Comparison of ENCODE assay signal across 38 mouse cellular contexts in genomic region chr9:123935346-123935745, GRCm38 (mm10). TPM values are rescaled to one million over a fixed set of nuclear protein-coding genes. Genes with fewer than 3 reads are reported as not detected.
DNase-seq lines count a peak whose midpoint lies in the region; ATAC-seq and TF ChIP-seq lines count a peak whose summit lies in the region.
"Had no signal": no experiment of that assay in that cellular context is flagged by ENCODE, and none has a peak within 500 bp of the region (broad histone marks: within the 10 kb centered on the region; RNA-seq: fewer than 3 reads in every experiment).

No protein-coding gene starts in this region.

- no peak overlapping the region for H3K4me3 ChIP-seq in liver, postnatal 0 days (ENCODE audit: low read depth, low read length)
- no peak overlapping the region for H3K4me3 ChIP-seq in liver, embryonic 11.5 days (ENCODE audit: low read depth, low read length)
- no peak overlapping the region for H3K4me3 ChIP-seq in ES-E14 (ENCODE audit: insufficient read depth in 1 of 2, low read depth in 1 of 2, low read length in 2 of 2, poor library complexity in 1 of 2, severe bottlenecking in 1 of 2)
- H3K4me3 ChIP-seq in midbrain, embryonic 10.5 days, result no peak overlapping the region
- H3K4me3 ChIP-seq: embryonic facial prominence, embryonic 13.5 days; forebrain, embryonic 10.5 days; forebrain, embryonic 15.5 days; hindbrain, embryonic 12.5 days; limb, embryonic 10.5 days; limb, embryonic 15.5 days; megakaryocyte, embryonic 14.5 days; midbrain, embryonic 13.5 days; neural tube, embryonic 13.5 days had no signal

- H3K9ac ChIP-seq in liver, postnatal 0 days (replicated peaks), result no peak overlapping the region
- H3K9ac ChIP-seq in liver, embryonic 11.5 days (ENCODE audit: low read depth, low read length), result no peak overlapping the region
- H3K9ac ChIP-seq in ES-E14 (ENCODE audit: insufficient read depth, low read depth, low read length, poor library complexity, severe bottlenecking), result no peak overlapping the region
- H3K9ac ChIP-seq: embryonic facial prominence, embryonic 13.5 days; forebrain, embryonic 15.5 days; hindbrain, embryonic 12.5 days; limb, embryonic 15.5 days; midbrain, embryonic 13.5 days; neural tube, embryonic 13.5 days had no signal

- in situ Hi-C loops in ES-E14 (cut with MboI; ENCODE audit: low sequenced_read_pairs in 2 of 2, unreplicated experiment in 2 of 2), result no loop called here

- DNase-seq in liver, postnatal 0 days, result no peak
- DNase-seq in liver, embryonic 11.5 days (ENCODE audit: low spot score), result no peak
- DNase-seq in ES-E14 (ENCODE audit: low read depth, low spot score), result peak; percentile 25
- peak; percentile 15 for DNase-seq in brain, adult 2 months (ENCODE audit: low read depth, low spot score)
- DNase-seq in spleen, postnatal 36 days (ENCODE audit: low spot score in 2 of 2), result no peak
- no peak for DNase-seq in left cerebral cortex, postnatal 14 days (ENCODE audit: low spot score in 2 of 2)
- DNase-seq in midbrain, embryonic 10.5 days (ENCODE audit: low spot score), result no peak
- DNase-seq: adrenal gland, postnatal 25 days; cerebellum, adult 18-20 months; cerebellum, postnatal 10 days; gastrocnemius, postnatal 25 days; heart, adult 11 months; heart, postnatal 36 days; kidney, adult 11 months; kidney, postnatal 14 days; lung, postnatal 4 days; thymus, postnatal 25 days had no signal

- intact Hi-C loops in left cerebral cortex, postnatal 14 days (cut with DNase I), result no loop called here

- no peak for TF ChIP-seq EP300 in liver, postnatal 0 days (IDR thresholded peaks at IDR 0.05; ENCODE audit: low read depth)

- H3K36me3 ChIP-seq in liver, postnatal 0 days (replicated peaks; ENCODE audit: insufficient read depth, low read length), result no peaks in the 10 kb centered on the region
- H3K36me3 ChIP-seq in liver, embryonic 11.5 days (ENCODE audit: control insufficient read depth, insufficient read depth, low read length), result no peaks in the 10 kb centered on the region
- H3K36me3 ChIP-seq in ES-E14 (ENCODE audit: control insufficient read depth, insufficient read depth, low read length, poor library complexity, severe bottlenecking), result peaks cover 34% of the 10 kb centered on the region
- H3K36me3 ChIP-seq in midbrain, embryonic 10.5 days, result no peaks in the 10 kb centered on the region
- H3K36me3 ChIP-seq: embryonic facial prominence, embryonic 13.5 days; forebrain, embryonic 10.5 days; forebrain, embryonic 15.5 days; hindbrain, embryonic 12.5 days; limb, embryonic 10.5 days; limb, embryonic 15.5 days; midbrain, embryonic 13.5 days; neural tube, embryonic 13.5 days had no signal

- no peak for TF ChIP-seq CTCF in liver, postnatal 0 days (IDR thresholded peaks at IDR 0.05; ENCODE audit: low read depth)

- ATAC-seq in liver, postnatal 0 days, result no peak
- ATAC-seq in liver, embryonic 11.5 days (replicated peaks; ENCODE audit: low FRiP score), result no peak
- ATAC-seq: forebrain, embryonic 15.5 days; midbrain, embryonic 13.5 days had no signal

- peaks cover 13% of the 10 kb centered on the region for H3K4me1 ChIP-seq in liver, postnatal 0 days (ENCODE audit: insufficient read depth)
- peaks cover 19% of the 10 kb centered on the region for H3K4me1 ChIP-seq in liver, embryonic 11.5 days (replicated peaks; ENCODE audit: control insufficient read depth, insufficient read depth, low read length)
- no peaks in the 10 kb centered on the region for H3K4me1 ChIP-seq in ES-E14 (ENCODE audit: control insufficient read depth in 2 of 2, insufficient read depth in 2 of 2, low read length in 2 of 2, poor library complexity in 1 of 2)
- H3K4me1 ChIP-seq in midbrain, embryonic 10.5 days, result no peaks in the 10 kb centered on the region
- H3K4me1 ChIP-seq: embryonic facial prominence, embryonic 13.5 days; forebrain, embryonic 10.5 days; forebrain, embryonic 15.5 days; hindbrain, embryonic 12.5 days; limb, embryonic 10.5 days; limb, embryonic 15.5 days; midbrain, embryonic 13.5 days; neural tube, embryonic 13.5 days had no signal

- no peak overlapping the region for H3K4me2 ChIP-seq in liver, postnatal 0 days (ENCODE audit: low read depth, low read length)
- H3K4me2 ChIP-seq in liver, embryonic 11.5 days, result no peak overlapping the region
- H3K4me2 ChIP-seq: embryonic facial prominence, embryonic 13.5 days; forebrain, embryonic 15.5 days; heart, embryonic 11.5 days; hindbrain, embryonic 12.5 days; limb, embryonic 15.5 days; midbrain, embryonic 13.5 days; neural tube, embryonic 13.5 days had no signal

- 76% methylated on average over 6 of the region's 6 CpGs for WGBS in liver, postnatal 0 days (ENCODE audit: insufficient replicate concordance)
- 91% methylated on average over 6 of the region's 6 CpGs for WGBS in liver, embryonic 11.5 days
- 93% methylated on average over 6 of the region's 6 CpGs for WGBS in midbrain, embryonic 10.5 days

- no peaks in the 10 kb centered on the region for H3K27me3 ChIP-seq in liver, postnatal 0 days (ENCODE audit: insufficient read depth, low read length)
- no peaks in the 10 kb centered on the region for H3K27me3 ChIP-seq in liver, embryonic 11.5 days (replicated peaks; ENCODE audit: control insufficient read depth, insufficient read depth, low read length)
- no peaks in the 10 kb centered on the region for H3K27me3 ChIP-seq in midbrain, embryonic 10.5 days (ENCODE audit: low read depth, poor library complexity, severe bottlenecking)
- H3K27me3 ChIP-seq: embryonic facial prominence, embryonic 13.5 days; forebrain, embryonic 15.5 days; hindbrain, embryonic 12.5 days; limb, embryonic 15.5 days; megakaryocyte, embryonic 14.5 days; midbrain, embryonic 13.5 days; neural tube, embryonic 13.5 days had no signal

- H3K9me3 ChIP-seq in liver, postnatal 0 days (ENCODE audit: low read length), result no peaks in the 10 kb centered on the region
- H3K9me3 ChIP-seq in liver, embryonic 11.5 days (ENCODE audit: control insufficient read depth, low read length), result no peaks in the 10 kb centered on the region
- H3K9me3 ChIP-seq in ES-E14 (ENCODE audit: control insufficient read depth, insufficient read depth, low read depth, low read length), result peaks cover 55% of the 10 kb centered on the region
- H3K9me3 ChIP-seq in midbrain, embryonic 10.5 days (replicated peaks), result no peaks in the 10 kb centered on the region
- H3K9me3 ChIP-seq: embryonic facial prominence, embryonic 13.5 days; forebrain, embryonic 10.5 days; forebrain, embryonic 15.5 days; hindbrain, embryonic 12.5 days; limb, embryonic 10.5 days; limb, embryonic 15.5 days; megakaryocyte, embryonic 14.5 days; midbrain, embryonic 13.5 days; neural tube, embryonic 13.5 days had no signal

- H3K27ac ChIP-seq in liver, postnatal 0 days (ENCODE audit: low read depth), result 0 out of 2 replicates have a peak overlapping the region, but pooled peaks have one; percentile 19
- H3K27ac ChIP-seq in liver, embryonic 11.5 days (ENCODE audit: low read depth, low read length), result no peak overlapping the region
- H3K27ac ChIP-seq in ES-E14 (ENCODE audit: insufficient read depth, low read depth, low read length, poor library complexity, severe bottlenecking), result no peak overlapping the region
- no peak overlapping the region for H3K27ac ChIP-seq in midbrain, embryonic 10.5 days (replicated peaks)
- H3K27ac ChIP-seq: embryonic facial prominence, embryonic 13.5 days; forebrain, embryonic 10.5 days; forebrain, embryonic 15.5 days; hindbrain, embryonic 12.5 days; limb, embryonic 10.5 days; limb, embryonic 15.5 days; midbrain, embryonic 13.5 days; neural tube, embryonic 13.5 days had no signal

TF ChIP-seq in ES-E14, 5 proteins besides CTCF, POLR2A, EP300 and RAD21:
- TF ChIP-seq CHD2 (IDR thresholded peaks at IDR 0.05; ENCODE audit: low read depth, low read length) (no peak), ZC3H11A (IDR thresholded peaks at IDR 0.05; ENCODE audit: borderline replicate concordance, low read depth, low read length) (no peak), ZNF384 (IDR thresholded peaks at IDR 0.05; ENCODE audit: low read depth, low read length) (no peak), HCFC1 (IDR thresholded peaks at IDR 0.05; ENCODE audit: borderline replicate concordance, insufficient read depth, low read length) (no peak), MAFK (IDR thresholded peaks at IDR 0.05; ENCODE audit: insufficient read depth, low read depth, low read length) (no peak)

RNA-seq across cellular contexts. Expression of gene Ccr1, which starts 33.1 kb away (rescaled TPM):
- polyA plus RNA-seq in liver, postnatal 0 days (2015; fragmentation: Nextera tagmentation; extraction: Ambion mirVana), result 2.9 and 3.0 TPM in 2 replicates
- 1.9 and 2.0 TPM in 2 replicates for polyA plus RNA-seq in liver, embryonic 11.5 days (2014; fragmentation: Nextera tagmentation; extraction: Ambion mirVana)
- total RNA-seq in ES-E14 (2012; rRNA removed), result not detected in 2 replicates
- 1 to 10 TPM in 1 of 2 experiments, under 1 TPM in 1; 0.93 to 1.2 TPM for total RNA-seq in left cerebral cortex, postnatal 14 days (2021)
- polyA plus RNA-seq in midbrain, embryonic 10.5 days (2016; fragmentation: Nextera tagmentation; extraction: Ambion mirVana), result 0.98 and 1.3 TPM in 2 replicates

RNA-seq across cellular contexts. Expression of gene Ccr1l1, which starts 42.9 kb away (rescaled TPM):
- 0.09 TPM in 1 of 2 replicates, not detected in the other for polyA plus RNA-seq in liver, postnatal 0 days (2015; fragmentation: Nextera tagmentation; extraction: Ambion mirVana)
- polyA plus RNA-seq in liver, embryonic 11.5 days (2014; fragmentation: Nextera tagmentation; extraction: Ambion mirVana), result not detected in 2 replicates
- total RNA-seq in ES-E14 (2012; rRNA removed), result not detected in 2 replicates
- total RNA-seq in left cerebral cortex, postnatal 14 days (2021), result not detected
- polyA plus RNA-seq in midbrain, embryonic 10.5 days (2016; fragmentation: Nextera tagmentation; extraction: Ambion mirVana), result not detected in 2 replicates
- total RNA-seq: adrenal gland, adult 18-20 months; adrenal gland, postnatal 25 days; common myeloid progenitor, adult 5-6 weeks; gastrocnemius, adult 18-20 months; gastrocnemius, postnatal 25 days; heart, postnatal 36 days; layer of hippocampus, postnatal 10 days; left cerebral cortex, adult 8-10 months had no signal
- polyA plus RNA-seq: brain, embryonic 14.5 days; embryonic facial prominence, embryonic 13.5 days; forebrain, embryonic 10.5 days; forebrain, embryonic 15.5 days; frontal cortex, adult 2 months; heart, embryonic 11.5 days; heart, embryonic 16.5 days; hindbrain, embryonic 12.5 days; kidney, embryonic 14.5 days; limb, embryonic 10.5 days; limb, embryonic 15.5 days; lung, embryonic 16.5 days; midbrain, embryonic 13.5 days; neural tube, embryonic 13.5 days; stomach, embryonic 16.5 days had no signal

Comparison
In these comparisons a context has a peak if more than half of its experiments do, and no peak if none do; other contexts are left out.
1. DNase-seq: peak in ES-E14 (single experiment) and brain, adult 2 months (single experiment); none in liver, postnatal 0 days (single experiment), liver, embryonic 11.5 days (single experiment), spleen, postnatal 36 days (0 of 2), left cerebral cortex, postnatal 14 days (0 of 2) and midbrain, embryonic 10.5 days (single experiment).